Mouse (Mus musculus) layer of hippocampus, adult 9-11 months (tissue): Measurements from ENCODE around the gene Wnt6.
A peak's percentile ranks its signal among the peaks of the same experiment; 100 is the strongest.

ENCODE experiments used
- DNase-seq: peaks from one replicate; pipeline ENCODE4 v3.0.0; 2022

Wnt6 gene

GRCm38 (mm10) chr1:74778934-74779486 lies 7.3 kb downstream of the Wnt6 start:
- no peak for DNase-seq

- DNase-seq: no peak
These were observed 10.4 kb downstream of the Wnt6 start for GRCm38 (mm10) chr1:74782045-74782444.

- no peak for DNase-seq
These were observed 11.9 kb downstream of the Wnt6 start for GRCm38 (mm10) chr1:74783554-74783953.

GRCm38 (mm10) chr1:74784041-74784759 lies 12.5 kb downstream of the Wnt6 start:
- DNase-seq: peak; percentile 45

- DNase-seq: peak; percentile 75
These were observed 16.2 kb downstream of the Wnt6 start for GRCm38 (mm10) chr1:74787846-74788245.

GRCm38 (mm10) chr1:74788603-74789176 lies 17.0 kb downstream of the Wnt6 start:
- no peak for DNase-seq

GRCm38 (mm10) chr1:74790095-74790494 lies 18.4 kb downstream of the Wnt6 start:
- no peak for DNase-seq

- no peak for DNase-seq
These were observed 19.6 kb downstream of the Wnt6 start, which contains the start of gene Wnt10a for GRCm38 (mm10) chr1:74791249-74791648. Gene Wnt10a, plus strand, starts transcription at chr1:74791516.

- no peak for DNase-seq
These were observed 21.4 kb downstream of the Wnt6 start for GRCm38 (mm10) chr1:74792831-74793660.

- no peak for DNase-seq
These were observed 22.9 kb downstream of the Wnt6 start for GRCm38 (mm10) chr1:74794487-74795144.

- DNase-seq: no peak
These were observed 23.4 kb downstream of the Wnt6 start for GRCm38 (mm10) chr1:74795145-74795529.

GRCm38 (mm10) chr1:74797459-74797858 lies 25.8 kb downstream of the Wnt6 start:
- peak; percentile 66 for DNase-seq

GRCm38 (mm10) chr1:74800424-74800888 lies 28.8 kb downstream of the Wnt6 start:
- DNase-seq: no peak

GRCm38 (mm10) chr1:74801631-74802140 lies 30.0 kb downstream of the Wnt6 start:
- DNase-seq: no peak

GRCm38 (mm10) chr1:74802795-74803656 lies 31.3 kb downstream of the Wnt6 start:
- DNase-seq: peak; percentile 47

- no peak for DNase-seq
These were observed 32.6 kb downstream of the Wnt6 start for GRCm38 (mm10) chr1:74804211-74804870.

GRCm38 (mm10) chr1:74805340-74805835 lies 33.7 kb downstream of the Wnt6 start:
- no peak for DNase-seq

- DNase-seq: no peak
These were observed 34.2 kb downstream of the Wnt6 start for GRCm38 (mm10) chr1:74805843-74806242.

- DNase-seq: peak; percentile 55
These were observed 34.9 kb downstream of the Wnt6 start for GRCm38 (mm10) chr1:74806360-74807311.
